Mouse (Mus musculus) cerebellum, adult 2 months (tissue): ENCODE measurements around the gene Plcl2. TPM values are rescaled to one million over a fixed set of nuclear protein-coding genes. Genes with fewer than 3 reads are reported as not detected.

Experiments used
- DNase-seq, 2 experiments: peaks; one replicate each; pipeline ENCODE4 v3.0.0; 2021
- H3K27ac ChIP-seq: fragments of 200-500 bp; 2 replicates; pipeline ENCODE4 v1.5.1; 2012; ENCODE audit warnings: low read length, control low read depth, inconsistent platforms; ENCODE audit not compliant: insufficient read depth
- H3K27me3 ChIP-seq: fragments of 200-500 bp; 2 replicates; pipeline ENCODE4 v1.6.1; 2012; ENCODE audit warnings: inconsistent platforms, mild to moderate bottlenecking, low read length, moderate library complexity; ENCODE audit not compliant: control insufficient read depth, insufficient read depth
- H3K4me1 ChIP-seq: fragments of 200-500 bp; 2 replicates; pipeline ENCODE4 v1.6.1; 2011; ENCODE audit warnings: low read length; ENCODE audit not compliant: control insufficient read depth, insufficient read depth
- H3K4me3 ChIP-seq: fragments of 200-500 bp; replicated peaks from 2 replicates; pipeline ENCODE3; 2011; ENCODE audit warnings: mild to moderate bottlenecking, low read depth, low read length, control low read depth; ENCODE audit not compliant: insufficient read depth
- CTCF ChIP-seq: fragments of 200-500 bp; IDR thresholded peaks from 2 replicates; pipeline ENCODE4 v1.5.1; 2011; ENCODE audit warnings: low read depth, mild to moderate bottlenecking, control low read depth, low read length, moderate library complexity, borderline replicate concordance; ENCODE audit not compliant: insufficient read depth
- POLR2A ChIP-seq: fragments of 200-500 bp; IDR thresholded peaks from 2 replicates; pipeline ENCODE4 v1.6.1; 2011; ENCODE audit warnings: low read length, control low read depth, borderline replicate concordance; ENCODE audit not compliant: insufficient read depth
- WGBS: fragments of 180-500 bp; shearing (Covaris S2); methylation state at CpG from one replicate; pipeline ENCODE4 v1.1.7; 2018; 5-methylcytosine and 5-hydroxymethylcytosine counted together
- polyA plus RNA-seq: library from polyadenylated mRNA; depleted of rRNA; stranded (reverse); fragments of >200 nt; gene quantifications from 2 replicates; pipeline ENCODE4 v1.2.3, GENCODE M21; 2012

The Plcl2 gene
- polyA plus RNA-seq, 1 experiment = 26.5 TPM

DNA sequence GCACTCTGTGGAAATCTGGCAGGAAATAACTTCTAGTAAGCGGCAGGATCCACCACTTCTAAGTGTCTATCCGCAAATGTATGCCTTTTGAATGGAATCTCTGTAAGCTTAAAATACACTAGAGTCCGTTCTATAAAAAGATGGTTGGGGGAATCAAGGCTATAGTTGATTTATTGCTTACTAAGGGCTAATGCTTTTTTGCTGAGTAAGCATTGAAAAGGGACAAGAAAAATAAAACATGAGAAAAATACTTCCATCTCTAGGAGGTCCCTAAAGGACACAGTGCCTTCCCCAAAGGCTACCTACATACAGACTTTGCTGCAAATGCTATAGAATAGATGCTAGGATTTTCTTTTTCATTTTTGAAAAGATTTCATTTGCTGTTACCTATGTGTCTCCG lies 31.9 kb upstream of the Plcl2 start:
- H3K4me1 ChIP-seq = no peaks in the 10 kb centered on the region
- TF ChIP-seq CTCF (no peak), POLR2A (no peak)
- no peak overlapping the region for H3K4me3 ChIP-seq
- no peaks in the 10 kb centered on the region for H3K27me3 ChIP-seq
- DNase-seq = no peak
- WGBS = 91% methylated on average over 4 of the region's 4 CpGs
- no peak overlapping the region for H3K27ac ChIP-seq

DNA sequence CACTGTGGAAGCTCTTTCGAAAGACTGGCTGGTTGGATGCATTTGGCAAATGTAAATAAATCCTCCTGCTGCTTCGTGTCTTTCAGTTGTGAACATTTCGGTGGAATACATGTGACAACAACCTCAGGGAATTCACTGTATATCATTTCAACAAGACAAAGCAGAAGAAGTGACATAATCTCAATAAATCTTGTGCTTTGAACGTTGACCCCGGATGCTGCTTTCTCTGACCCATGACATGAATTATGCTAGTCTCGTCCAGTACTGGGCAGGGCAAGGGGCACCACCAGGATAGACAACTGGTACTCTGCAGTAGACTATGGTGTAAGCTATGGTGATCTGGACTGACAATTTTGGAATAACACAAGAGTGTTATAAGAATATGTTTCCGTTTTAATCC lies 28.3 kb upstream of the Plcl2 start:
- TF ChIP-seq POLR2A (no peak), CTCF (no peak)
- H3K27me3 ChIP-seq = no peaks in the 10 kb centered on the region
- H3K4me3 ChIP-seq = no peak overlapping the region
- DNase-seq = no peak
- no peak overlapping the region for H3K27ac ChIP-seq
- WGBS = 92% methylated on average over 7 of the region's 7 CpGs
- no peaks in the 10 kb centered on the region for H3K4me1 ChIP-seq

DNA sequence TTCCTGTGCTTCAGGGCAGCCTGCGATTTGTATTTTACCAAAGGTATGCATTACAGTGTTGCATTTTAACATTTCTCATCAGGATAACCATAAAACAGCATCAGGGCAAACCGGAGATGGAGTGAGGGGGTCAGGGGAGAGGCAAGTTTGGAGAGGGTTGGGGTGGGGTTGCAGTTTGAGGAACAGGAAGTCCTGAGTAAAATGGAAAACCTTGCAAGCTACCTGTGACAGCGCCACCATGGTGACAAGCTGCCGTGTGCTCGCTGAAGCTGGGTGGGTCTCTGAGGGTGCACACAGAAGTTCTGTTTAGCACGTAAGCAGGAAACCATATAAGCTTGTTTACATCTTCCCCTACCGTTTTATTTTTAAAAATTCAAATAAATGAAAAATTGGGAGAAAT lies 25.5 kb upstream of the Plcl2 start:
- H3K4me3 ChIP-seq = no peak overlapping the region
- H3K27ac ChIP-seq = no peak overlapping the region
- H3K4me1 ChIP-seq = no peaks in the 10 kb centered on the region
- TF ChIP-seq CTCF = no peak
- WGBS = 90% methylated on average over 7 of the region's 7 CpGs
- no peaks in the 10 kb centered on the region for H3K27me3 ChIP-seq
- no peak for DNase-seq

DNA sequence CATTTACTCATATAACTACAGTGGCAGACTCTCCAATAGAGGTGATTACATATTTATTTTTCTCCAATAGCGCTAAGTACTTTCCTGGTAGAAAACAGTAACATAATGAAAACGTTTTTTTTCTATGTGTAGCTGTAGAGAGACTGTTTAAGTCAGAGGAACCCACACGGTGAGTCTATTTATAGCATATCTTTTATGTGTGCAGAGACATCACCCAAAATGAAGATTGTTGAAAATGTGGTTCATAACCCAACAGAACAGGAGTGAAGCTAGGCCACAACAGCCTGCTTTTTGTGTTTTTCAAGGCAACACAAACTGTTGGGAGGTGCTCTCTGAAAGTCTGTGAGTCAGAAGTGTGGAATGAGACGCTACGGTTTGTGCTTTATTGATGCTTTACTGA lies 24.2 kb upstream of the Plcl2 start:
- no peak overlapping the region for H3K27ac ChIP-seq
- peaks cover 3% of the 10 kb centered on the region; the same call in 1 of the 2 replicates for H3K4me1 ChIP-seq
- no peak for TF ChIP-seq POLR2A
- TF ChIP-seq CTCF = no peak
- no peak overlapping the region for H3K4me3 ChIP-seq
- H3K27me3 ChIP-seq = no peaks in the 10 kb centered on the region
- WGBS = 77% methylated on average over 5 of the region's 5 CpGs
- DNase-seq = no peak

DNA sequence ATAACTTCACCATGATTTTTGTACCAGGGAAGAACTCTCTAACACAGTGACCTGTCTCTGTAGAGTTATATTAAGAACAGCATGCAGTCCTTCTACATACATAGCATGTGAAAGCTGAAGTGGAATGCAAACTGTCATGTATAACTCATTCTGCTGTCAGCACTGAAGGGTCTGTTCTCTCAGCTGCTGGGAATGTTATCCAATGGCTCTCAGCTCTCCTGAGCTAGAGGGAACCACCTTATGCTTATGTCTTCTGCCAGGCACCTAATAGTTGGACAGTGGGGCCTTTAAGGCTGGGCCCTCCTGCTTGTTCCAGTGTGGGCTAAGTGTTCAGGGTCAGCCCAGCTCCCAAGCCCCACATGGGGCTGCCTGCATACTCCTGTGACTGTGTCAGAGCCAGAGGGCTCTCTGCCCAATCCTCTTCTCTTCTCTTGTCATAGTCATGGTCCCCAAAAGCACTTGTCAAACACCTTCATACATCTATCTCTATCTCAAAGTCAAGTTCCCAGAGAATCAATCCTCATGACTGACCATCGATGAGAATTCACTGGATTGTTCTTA lies 22.1 kb upstream of the Plcl2 start:
- Histone ChIP-seq H3K27ac (no peak overlapping the region), H3K4me1 (peaks cover 3% of the 10 kb centered on the region; the same call in 1 of the 2 replicates), H3K27me3 (no peaks in the 10 kb centered on the region), H3K4me3 (no peak overlapping the region)
- DNase-seq = no peak
- WGBS = 98% methylated on average over 1 of the region's 1 CpGs
- TF ChIP-seq CTCF = no peak
- TF ChIP-seq POLR2A = no peak

DNA sequence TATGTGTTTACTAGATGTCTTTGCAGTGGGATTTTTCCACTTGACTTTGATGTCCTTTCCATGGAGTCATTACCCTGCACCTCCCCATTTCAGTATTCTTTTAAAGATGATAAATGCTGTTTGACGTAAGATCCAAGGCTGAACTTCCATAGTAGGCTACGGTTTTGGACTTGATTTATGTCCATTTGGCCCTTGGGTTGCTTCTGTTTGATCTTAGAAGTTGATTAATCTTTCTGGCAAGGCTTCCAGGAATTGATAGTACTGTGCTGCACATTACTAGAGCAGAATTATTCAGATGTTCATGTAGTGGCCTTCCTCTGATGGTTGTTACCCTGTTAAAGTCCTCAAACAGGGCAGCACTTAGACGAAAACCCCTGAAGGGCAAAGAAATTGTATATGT lies 21.5 kb upstream of the Plcl2 start:
- Histone ChIP-seq H3K27me3 (no peaks in the 10 kb centered on the region), H3K4me3 (no peak overlapping the region), H3K4me1 (peaks cover 3% of the 10 kb centered on the region; the same call in 1 of the 2 replicates), H3K27ac (no peak overlapping the region)
- 97% methylated on average over 3 of the region's 3 CpGs for WGBS
- DNase-seq = no peak
- no peak for TF ChIP-seq POLR2A

DNA sequence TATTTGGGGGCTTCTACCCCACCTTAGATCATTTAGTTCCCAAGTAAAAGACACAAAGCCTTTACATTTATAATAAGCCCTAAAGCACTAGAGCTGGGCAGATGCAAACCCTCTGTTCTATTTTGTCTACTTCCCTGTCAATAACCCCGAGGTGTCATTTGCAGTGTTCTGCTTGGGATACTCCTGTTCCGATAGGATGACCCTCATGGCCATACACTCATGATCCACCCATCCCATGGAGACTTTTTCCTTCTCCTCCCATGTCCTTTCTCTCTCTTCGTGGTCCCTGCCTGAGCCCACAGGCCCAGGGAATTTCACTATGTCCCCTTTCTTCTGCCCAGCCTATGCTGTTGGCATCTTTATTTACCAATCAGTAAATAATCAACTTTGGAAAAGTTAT lies 20.8 kb upstream of the Plcl2 start:
- TF ChIP-seq POLR2A (no peak), CTCF (no peak)
- Histone ChIP-seq H3K4me3 (no peak overlapping the region), H3K27me3 (no peaks in the 10 kb centered on the region), H3K4me1 (peaks cover 3% of the 10 kb centered on the region; the same call in 1 of the 2 replicates), H3K27ac (no peak overlapping the region)
- no peak for DNase-seq
- WGBS = 90% methylated on average over 3 of the region's 3 CpGs

DNA sequence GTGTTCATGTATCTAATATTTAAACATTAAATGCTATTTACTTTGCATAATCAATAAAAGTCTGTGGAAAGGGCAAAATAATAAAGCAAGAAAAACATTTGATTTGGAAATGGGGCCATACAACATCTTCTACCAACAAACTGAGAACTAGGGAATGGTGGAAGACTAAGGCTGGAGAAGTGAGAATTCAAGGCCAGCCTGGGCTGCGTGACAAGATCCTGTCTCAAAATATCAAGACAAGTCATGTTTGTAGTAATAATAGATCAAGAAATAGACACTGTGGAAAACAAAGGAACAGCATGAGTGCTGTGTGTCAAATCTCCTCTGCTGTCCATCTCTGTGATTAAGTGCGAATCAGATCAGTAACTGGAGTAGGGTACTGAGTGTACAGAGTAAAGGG lies 20.3 kb upstream of the Plcl2 start:
- 89% methylated on average over 2 of the region's 2 CpGs for WGBS

More for the DNA sequence above, 20.3 kb upstream of the Plcl2 start:
- TF ChIP-seq POLR2A = no peak
- no peak for TF ChIP-seq CTCF
- Histone ChIP-seq H3K27ac (no peak overlapping the region), H3K4me1 (peaks cover 3% of the 10 kb centered on the region; the same call in 1 of the 2 replicates), H3K27me3 (no peaks in the 10 kb centered on the region), H3K4me3 (no peak overlapping the region)
- DNase-seq = no peak
